Mouse (Mus musculus) cerebellum, adult 2 months (tissue): ENCODE measurements at regions not wholly inside any gene's neighbourhood (a gene's known extent, or its start where the extent isn't known, plus 50 kb on each side); places are given as distances from the start of the nearest gene placed in this dataset.

Source experiments
- DNase-seq, 2 experiments: peaks; one replicate each; pipeline ENCODE4 v3.0.0; 2021
- H3K27ac ChIP-seq: fragments of 200-500 bp; 2 replicates; pipeline ENCODE4 v1.5.1; 2012; ENCODE audit warnings: low read length, control low read depth, inconsistent platforms; ENCODE audit not compliant: insufficient read depth
- H3K27me3 ChIP-seq: fragments of 200-500 bp; 2 replicates; pipeline ENCODE4 v1.6.1; 2012; ENCODE audit warnings: inconsistent platforms, mild to moderate bottlenecking, low read length, moderate library complexity; ENCODE audit not compliant: control insufficient read depth, insufficient read depth
- H3K4me1 ChIP-seq: fragments of 200-500 bp; 2 replicates; pipeline ENCODE4 v1.6.1; 2011; ENCODE audit warnings: low read length; ENCODE audit not compliant: control insufficient read depth, insufficient read depth
- H3K4me3 ChIP-seq: fragments of 200-500 bp; replicated peaks from 2 replicates; pipeline ENCODE3; 2011; ENCODE audit warnings: mild to moderate bottlenecking, low read depth, low read length, control low read depth; ENCODE audit not compliant: insufficient read depth
- CTCF ChIP-seq: fragments of 200-500 bp; IDR thresholded peaks from 2 replicates; pipeline ENCODE4 v1.5.1; 2011; ENCODE audit warnings: low read depth, mild to moderate bottlenecking, control low read depth, low read length, moderate library complexity, borderline replicate concordance; ENCODE audit not compliant: insufficient read depth
- POLR2A ChIP-seq: fragments of 200-500 bp; IDR thresholded peaks from 2 replicates; pipeline ENCODE4 v1.6.1; 2011; ENCODE audit warnings: low read length, control low read depth, borderline replicate concordance; ENCODE audit not compliant: insufficient read depth
- WGBS: fragments of 180-500 bp; shearing (Covaris S2); methylation state at CpG from one replicate; pipeline ENCODE4 v1.1.7; 2018; 5-methylcytosine and 5-hydroxymethylcytosine counted together

DNA sequence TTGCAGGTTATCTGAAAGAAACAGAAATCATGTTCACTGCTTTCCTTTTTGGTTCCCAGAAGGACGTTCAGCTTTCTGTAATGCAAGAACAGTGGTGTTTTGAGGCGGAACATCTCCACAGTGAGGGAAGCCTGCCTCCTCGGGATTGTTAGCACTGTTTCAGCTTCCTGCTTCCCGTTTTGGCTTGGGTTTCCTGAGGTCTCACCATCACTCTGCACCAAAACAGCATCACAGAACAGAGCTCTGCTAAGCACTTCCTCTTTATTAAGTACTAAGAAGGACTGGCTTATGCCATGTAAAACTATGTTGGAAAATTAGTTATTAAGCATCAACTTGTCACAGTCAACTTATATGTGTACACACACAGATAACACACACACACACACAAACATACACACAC lies 857.9 kb downstream of the Slc4a3 start:
- Histone ChIP-seq H3K4me1 (no peaks in the 10 kb centered on the region), H3K27me3 (no peaks in the 10 kb centered on the region; the same call in 1 of the 2 replicates), H3K4me3 (no peak overlapping the region), H3K27ac (no peak overlapping the region)
- 71% methylated on average over 4 of the region's 4 CpGs for WGBS
- TF ChIP-seq POLR2A (no peak), CTCF (no peak)
- DNase-seq, result no peak

DNA sequence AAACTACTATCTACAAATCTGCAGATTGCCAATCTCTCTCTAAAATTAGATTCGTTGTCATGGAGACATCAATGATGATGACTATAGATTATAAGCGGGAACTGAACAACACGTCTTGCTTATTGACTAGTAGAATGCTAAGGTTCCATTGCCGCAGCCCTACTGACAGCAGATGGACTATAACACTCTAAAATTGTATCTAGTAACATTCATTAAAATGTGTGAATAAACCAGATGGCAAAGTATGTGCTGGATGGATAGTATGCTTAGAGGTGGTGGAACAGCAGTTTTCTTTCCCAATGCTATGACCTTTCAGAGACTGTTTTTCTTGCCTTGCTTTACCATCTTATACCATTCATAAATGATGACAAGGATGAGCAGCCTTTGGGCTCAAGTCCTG lies 864.7 kb downstream of the Slc4a3 start:
- Histone ChIP-seq H3K4me3 (no peak overlapping the region), H3K27ac (no peak overlapping the region), H3K4me1 (no peaks in the 10 kb centered on the region), H3K27me3 (no peaks in the 10 kb centered on the region)
- DNase-seq, result no peak
- no peak for TF ChIP-seq CTCF
- TF ChIP-seq POLR2A, result no peak
- 91% methylated on average over 4 of the region's 4 CpGs for whole genome bisulfite sequencing

DNA sequence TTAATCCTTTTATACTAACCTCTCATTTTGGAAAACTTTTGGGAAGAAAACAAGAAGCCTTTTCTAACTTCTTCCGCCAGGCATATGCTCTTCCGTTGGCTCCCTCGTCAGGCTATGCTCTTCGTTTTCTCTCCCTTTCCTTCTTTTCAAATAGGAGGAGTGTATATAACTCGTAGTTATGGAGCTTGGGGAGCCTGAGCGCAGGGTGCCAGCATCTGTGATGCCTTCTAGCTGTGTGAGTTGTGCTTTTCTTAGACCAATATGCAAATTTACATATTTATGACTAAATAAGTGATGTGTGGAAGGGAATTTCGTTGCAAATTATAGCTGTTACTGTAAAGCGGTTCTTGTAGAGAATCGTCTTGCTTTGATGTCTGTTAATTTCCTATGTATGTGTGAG lies 874.5 kb downstream of the Slc4a3 start:
- DNase-seq, result no peak
- TF ChIP-seq CTCF (no peak), POLR2A (no peak)
- no peaks in the 10 kb centered on the region for H3K27me3 ChIP-seq
- H3K27ac ChIP-seq, result no peak overlapping the region
- H3K4me3 ChIP-seq, result no peak overlapping the region
- H3K4me1 ChIP-seq, result no peaks in the 10 kb centered on the region
- WGBS, result 84% methylated on average over 9 of the region's 9 CpGs

DNA sequence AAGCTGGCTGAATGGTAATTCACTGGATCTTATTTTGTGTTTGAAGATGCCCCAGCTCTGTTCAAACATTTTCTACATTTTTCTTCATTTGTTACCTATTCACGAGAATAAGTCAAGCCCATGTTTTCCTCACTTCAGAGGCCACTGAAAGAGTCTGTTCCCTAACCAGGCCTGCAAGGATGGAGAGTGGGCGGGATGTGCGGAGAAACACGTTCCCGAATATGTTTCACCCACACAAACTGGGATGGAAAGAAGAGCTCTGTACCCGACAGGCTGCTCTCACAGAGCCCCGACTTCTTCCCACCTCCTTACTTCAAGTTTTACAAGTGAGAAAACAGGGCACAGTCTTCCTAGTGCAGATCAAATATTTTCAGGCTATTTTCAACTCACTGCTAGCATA lies 881.4 kb downstream of the Slc4a3 start:
- Histone ChIP-seq H3K27ac (no peak overlapping the region), H3K27me3 (no peaks in the 10 kb centered on the region), H3K4me1 (no peaks in the 10 kb centered on the region), H3K4me3 (no peak overlapping the region)
- 92% methylated on average over 7 of the region's 7 CpGs for WGBS
- no peak for TF ChIP-seq POLR2A
- TF ChIP-seq CTCF, result no peak
- DNase-seq, result no peak

DNA sequence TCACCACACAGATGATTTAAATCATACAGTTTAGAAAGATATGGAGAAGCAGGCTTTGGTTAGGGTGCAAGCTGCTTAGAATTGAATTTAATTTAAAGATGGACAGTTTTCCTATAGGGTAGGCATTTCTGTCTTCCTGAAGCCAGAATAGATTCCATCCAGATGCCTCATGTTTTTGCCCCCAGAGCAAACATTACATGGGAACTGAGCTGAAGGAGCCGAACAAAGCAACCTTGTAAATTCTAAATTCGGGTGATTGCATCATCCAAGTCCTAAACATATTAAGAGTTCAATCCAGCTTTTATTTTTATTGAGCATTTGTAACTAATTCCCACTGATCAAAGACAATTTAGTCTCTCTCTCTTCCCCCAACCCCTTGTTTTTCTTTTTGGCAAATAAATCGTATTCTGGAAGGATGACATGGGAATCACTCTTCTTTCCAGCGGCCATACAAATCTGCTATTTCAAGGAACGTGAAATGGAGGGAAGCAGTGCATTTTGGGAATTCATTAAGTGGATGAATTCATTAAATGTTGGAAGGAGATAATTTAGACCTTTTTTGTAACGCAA lies 884.1 kb downstream of the Slc4a3 start:
- 83% methylated on average over 6 of the region's 6 CpGs for whole genome bisulfite sequencing
- Histone ChIP-seq H3K27me3 (no peaks in the 10 kb centered on the region), H3K4me1 (no peaks in the 10 kb centered on the region), H3K4me3 (no peak overlapping the region), H3K27ac (no peak overlapping the region)
- no peak for DNase-seq
- TF ChIP-seq POLR2A (no peak), CTCF (no peak)

DNA sequence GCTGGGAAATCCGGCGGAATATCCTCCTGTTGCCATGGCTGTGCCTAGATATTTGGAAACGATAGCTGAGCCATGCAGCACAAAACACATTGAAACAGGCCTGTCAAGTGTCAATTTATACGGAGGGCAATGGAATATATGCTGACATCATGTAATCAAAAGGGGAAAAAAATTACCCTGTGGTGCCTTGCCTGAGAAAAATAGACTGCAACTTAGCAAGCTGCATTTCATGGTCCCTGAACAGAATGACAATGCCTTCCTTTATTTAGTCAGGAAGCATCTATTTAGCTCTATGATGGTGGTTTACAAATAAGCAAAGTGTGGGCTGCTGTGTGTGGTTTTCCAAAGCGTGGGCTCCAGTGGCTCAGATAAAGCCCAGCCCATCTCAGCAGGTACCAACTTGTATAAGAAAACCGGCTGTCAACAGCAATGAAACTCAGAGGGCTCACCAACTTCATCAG lies 887.4 kb downstream of the Slc4a3 start:
- DNase-seq, result no peak
- H3K4me1 ChIP-seq, result no peaks in the 10 kb centered on the region
- no peaks in the 10 kb centered on the region for H3K27me3 ChIP-seq
- H3K27ac ChIP-seq, result no peak overlapping the region
- 43% methylated on average over 6 of the region's 6 CpGs for WGBS
- TF ChIP-seq POLR2A (no peak), CTCF (no peak)
- no peak overlapping the region for H3K4me3 ChIP-seq

DNA sequence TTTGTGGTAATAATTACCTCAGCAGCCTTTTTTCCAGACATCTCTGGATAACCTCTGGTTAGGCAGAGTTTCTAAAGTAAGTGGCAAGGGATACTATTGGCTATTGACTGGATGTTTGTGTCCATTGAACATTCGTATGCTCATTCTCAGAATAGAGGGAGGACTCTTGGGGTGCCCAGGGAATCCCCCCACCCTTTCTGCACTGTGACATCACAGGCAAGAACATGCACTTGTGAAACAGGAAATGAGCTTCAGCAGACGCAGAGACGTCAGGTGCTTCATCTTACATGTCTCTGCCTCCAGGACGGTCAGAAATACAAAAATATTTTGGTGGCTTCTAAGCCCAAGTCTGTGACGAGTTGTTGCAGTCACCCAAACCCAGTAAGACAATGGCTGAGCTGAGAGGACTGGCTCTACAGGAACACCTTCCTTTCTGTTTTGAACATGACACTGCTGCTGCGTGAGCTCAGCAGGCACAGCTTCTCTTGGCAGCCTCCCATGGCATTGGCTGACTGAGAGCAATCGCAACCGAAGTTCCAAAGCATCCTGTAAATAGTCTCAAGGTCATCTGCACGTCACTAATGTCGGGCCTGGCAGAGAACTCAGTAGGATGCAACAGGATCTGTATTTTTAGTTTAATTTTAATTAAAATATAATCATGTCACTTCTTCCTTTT lies 904.6 kb downstream of the Slc4a3 start:
- DNase-seq, result peak; percentile 34 to 54
- 13% methylated on average over 10 of the region's 10 CpGs for WGBS
- no peaks in the 10 kb centered on the region for H3K4me1 ChIP-seq
- no peak overlapping the region for H3K27ac ChIP-seq
- TF ChIP-seq CTCF (no peak), POLR2A (no peak)
- no peak overlapping the region for H3K4me3 ChIP-seq
- H3K27me3 ChIP-seq, result no peaks in the 10 kb centered on the region

- WGBS, result 81% methylated on average over 7 of the region's 7 CpGs
- no peak overlapping the region for H3K27ac ChIP-seq
- DNase-seq, result no peak
- no peaks in the 10 kb centered on the region for H3K4me1 ChIP-seq
- TF ChIP-seq CTCF (no peak), POLR2A (no peak)
- H3K4me3 ChIP-seq, result no peak overlapping the region
- no peaks in the 10 kb centered on the region for H3K27me3 ChIP-seq
Observed at GRCm38 (mm10) chr1:76453160-76453710, 907.2 kb downstream of the Slc4a3 start.
